Mouse (Mus musculus) MEL (cell line): Measurements from ENCODE around the gene Slco1c1. TPM values are rescaled to one million over a fixed set of nuclear protein-coding genes. Genes with fewer than 3 reads are reported as not detected.

Experiments used
- DNase-seq: peaks from one replicate; pipeline ENCODE4 v3.0.0; 2011; ENCODE audit warnings: low read depth, low spot score
- H3K27ac ChIP-seq: 2 replicates; pipeline ENCODE4 v1.5.1; 2012; ENCODE audit warnings: low read depth, mild to moderate bottlenecking, control low read depth, low read length, moderate library complexity; ENCODE audit not compliant: control insufficient read depth
- H3K27me3 ChIP-seq, 2 experiments: fragments of 150-350 bp in 1 of 2; sonication (generic) in 1 of 2; 2 replicates each; pipeline ENCODE4 v1.6.1; 2012; ENCODE audit warnings: low read length in 2 of 2, mild to moderate bottlenecking in 2 of 2, improper control_type of control experiment in 1 of 2, moderate library complexity in 1 of 2; ENCODE audit not compliant: insufficient read depth in 2 of 2, control insufficient read depth in 1 of 2
- H3K36me3 ChIP-seq, 2 experiments: 2 replicates each; pipeline ENCODE4 v1.6.1; 2012 to 2014; ENCODE audit warnings: low read length in 2 of 2, improper control_type of control experiment in 1 of 2, inconsistent platforms in 1 of 2, mild to moderate bottlenecking in 1 of 2; ENCODE audit not compliant: insufficient read depth in 2 of 2, control insufficient read depth in 1 of 2
- H3K4me1 ChIP-seq, 2 experiments: fragments of 150-350 bp in 1 of 2; sonication (generic) in 1 of 2; 2 replicates each; pipeline ENCODE4 v1.6.1; 2012; ENCODE audit warnings: low read length in 2 of 2, improper control_type of control experiment in 1 of 2, mild to moderate bottlenecking in 1 of 2; ENCODE audit not compliant: insufficient read depth in 2 of 2, control insufficient read depth in 1 of 2
- H3K4me3 ChIP-seq, 2 experiments: fragments of 150-350 bp in 1 of 2; sonication (generic) in 1 of 2; 2 replicates each; pipeline ENCODE4 v1.5.1; 2012; ENCODE audit warnings: low read depth in 2 of 2, low read length in 2 of 2, mild to moderate bottlenecking in 2 of 2, moderate library complexity in 2 of 2, control low read depth in 1 of 2, improper control_type of control experiment in 1 of 2; ENCODE audit not compliant: control insufficient read depth in 1 of 2, insufficient read depth in 1 of 2
- H3K79me2 ChIP-seq: 2 replicates; pipeline ENCODE4 v1.6.1; 2012; ENCODE audit warnings: mild to moderate bottlenecking, low read length, moderate library complexity; ENCODE audit not compliant: control insufficient read depth, poor library complexity, insufficient read depth
- H3K9ac ChIP-seq: 2 replicates; pipeline ENCODE4 v1.6.1; 2012; ENCODE audit warnings: low read depth, mild to moderate bottlenecking, control low read depth, low read length, moderate library complexity; ENCODE audit not compliant: control insufficient read depth, poor library complexity, severe bottlenecking
- H3K9me3 ChIP-seq: fragments of 150-350 bp; sonication (generic); replicated peaks from 2 replicates; pipeline ENCODE4 v1.6.1; 2012; ENCODE audit warnings: mild to moderate bottlenecking, low read length, improper control_type of control experiment, moderate library complexity; ENCODE audit not compliant: insufficient read depth
- GABPA ChIP-seq: IDR thresholded peaks from 2 replicates; pipeline ENCODE4 v1.6.1; 2012; ENCODE audit warnings: low read depth, mild to moderate bottlenecking, inconsistent platforms, low read length, improper control_type of control experiment, moderate library complexity
- GATA1 ChIP-seq: IDR thresholded peaks from 2 replicates; pipeline ENCODE4 v1.6.1; 2011; ENCODE audit warnings: low read depth, low read length, improper control_type of control experiment
- HCFC1 ChIP-seq: IDR thresholded peaks from 2 replicates; pipeline ENCODE4 v1.6.1; 2012; ENCODE audit warnings: low read depth, mild to moderate bottlenecking, inconsistent platforms, low read length, improper control_type of control experiment, moderate library complexity
- JUND ChIP-seq: IDR thresholded peaks from 2 replicates; pipeline ENCODE4 v1.6.1; 2011; ENCODE audit warnings: low read depth, mild to moderate bottlenecking, improper control_type of control experiment, low read length
- MAFK ChIP-seq: IDR thresholded peaks from 2 replicates; pipeline ENCODE4 v1.6.1; 2011; ENCODE audit warnings: low read depth, mild to moderate bottlenecking, low read length, improper control_type of control experiment, borderline replicate concordance
- MAZ ChIP-seq: IDR thresholded peaks from 2 replicates; pipeline ENCODE4 v1.6.1; 2012; ENCODE audit warnings: low read depth, mild to moderate bottlenecking, inconsistent platforms, low read length, improper control_type of control experiment
- MEF2A ChIP-seq: IDR thresholded peaks from 2 replicates; pipeline ENCODE4 v1.6.1; 2014; ENCODE audit warnings: low read depth, mild to moderate bottlenecking, inconsistent platforms, low read length, improper control_type of control experiment; ENCODE audit not compliant: poor library complexity, insufficient replicate concordance, severe bottlenecking; ENCODE audit errors: extremely low read depth
- MXI1 ChIP-seq: IDR thresholded peaks from 2 replicates; pipeline ENCODE4 v1.6.1; 2011; ENCODE audit warnings: mild to moderate bottlenecking, low read depth, low read length, improper control_type of control experiment
- NRF1 ChIP-seq: IDR thresholded peaks from 2 replicates; pipeline ENCODE4 v1.6.1; 2014; ENCODE audit warnings: low read depth, mild to moderate bottlenecking, inconsistent platforms, low read length, improper control_type of control experiment, moderate library complexity; ENCODE audit not compliant: poor library complexity, insufficient read depth, severe bottlenecking
- POLR2A ChIP-seq, 2 experiments: IDR thresholded peaks; 2 replicates each; pipeline ENCODE4 v1.6.1; 2011 to 2012; ENCODE audit warnings: low read length in 2 of 2, mild to moderate bottlenecking in 2 of 2, control low read depth in 1 of 2, improper control_type of control experiment in 1 of 2, low read depth in 1 of 2, moderate library complexity in 1 of 2; ENCODE audit not compliant: control insufficient read depth in 1 of 2, insufficient read depth in 1 of 2, poor library complexity in 1 of 2
- POLR2AphosphoS2 ChIP-seq: IDR thresholded peaks from 2 replicates; pipeline ENCODE4 v1.6.1; 2011; ENCODE audit warnings: low read length, improper control_type of control experiment
- POLR2AphosphoS5 ChIP-seq: IDR thresholded peaks from 2 replicates; pipeline ENCODE4 v1.6.1; 2012; ENCODE audit warnings: low read depth, borderline replicate concordance, mild to moderate bottlenecking, inconsistent platforms, low read length, moderate library complexity, mixed read lengths
- RAD21 ChIP-seq: IDR thresholded peaks from 2 replicates; pipeline ENCODE4 v1.6.1; 2011; ENCODE audit warnings: mild to moderate bottlenecking, low read depth, low read length, improper control_type of control experiment
- SIN3A ChIP-seq: IDR thresholded peaks from 2 replicates; pipeline ENCODE4 v1.6.1; 2012; ENCODE audit warnings: low read length, improper control_type of control experiment, inconsistent platforms
- UBTF ChIP-seq: IDR thresholded peaks from 2 replicates; pipeline ENCODE4 v1.6.1; 2012; ENCODE audit warnings: low read depth, mild to moderate bottlenecking, inconsistent platforms, low read length, improper control_type of control experiment, moderate library complexity, borderline replicate concordance; ENCODE audit not compliant: insufficient read depth
- USF2 ChIP-seq, 2 experiments: IDR thresholded peaks; 2 replicates each; pipeline ENCODE4 v1.6.1; 2011 to 2012; ENCODE audit warnings: improper control_type of control experiment in 2 of 2, low read length in 2 of 2, borderline replicate concordance in 1 of 2, inconsistent platforms in 1 of 2, low read depth in 1 of 2, mild to moderate bottlenecking in 1 of 2; ENCODE audit not compliant: insufficient read depth in 1 of 2
- ZC3H11A ChIP-seq: IDR thresholded peaks from 2 replicates; pipeline ENCODE4 v1.6.1; 2012; ENCODE audit warnings: low read depth, mild to moderate bottlenecking, inconsistent platforms, low read length, improper control_type of control experiment
- ZKSCAN1 ChIP-seq: IDR thresholded peaks from 2 replicates; pipeline ENCODE4 v1.6.1; 2012; ENCODE audit warnings: low read depth, mild to moderate bottlenecking, inconsistent platforms, low read length, improper control_type of control experiment, moderate library complexity
- ZNF384 ChIP-seq: IDR thresholded peaks from 2 replicates; pipeline ENCODE4 v1.6.1; 2012; ENCODE audit warnings: low read depth, mild to moderate bottlenecking, inconsistent platforms, low read length, improper control_type of control experiment
- polyA plus RNA-seq, 2 experiments: library from polyadenylated mRNA; stranded (reverse) in 1 of 2; unstranded in 1 of 2; fragments of >175 nt in 1 of 2; fragments of >200 nt in 1 of 2; gene quantifications; 2 replicates each; pipeline versions ENCODE4 v1.2.1 to v1.2.4; 2012; ENCODE audit warnings: low replicate concordance in 2 of 2, low read depth in 1 of 2; ENCODE audit not compliant: insufficient read length in 2 of 2, insufficient read depth in 1 of 2, missing spikeins in 1 of 2
- total RNA-seq: library from RNA; depleted of rRNA; stranded (reverse); fragments of 300-350 nt; gene quantifications from 2 replicates; pipeline ENCODE4 v1.2.3, GENCODE M21; 2012

Gene Slco1c1
- total and polyA plus RNA-seq, 3 experiments, result not detected

DNA sequence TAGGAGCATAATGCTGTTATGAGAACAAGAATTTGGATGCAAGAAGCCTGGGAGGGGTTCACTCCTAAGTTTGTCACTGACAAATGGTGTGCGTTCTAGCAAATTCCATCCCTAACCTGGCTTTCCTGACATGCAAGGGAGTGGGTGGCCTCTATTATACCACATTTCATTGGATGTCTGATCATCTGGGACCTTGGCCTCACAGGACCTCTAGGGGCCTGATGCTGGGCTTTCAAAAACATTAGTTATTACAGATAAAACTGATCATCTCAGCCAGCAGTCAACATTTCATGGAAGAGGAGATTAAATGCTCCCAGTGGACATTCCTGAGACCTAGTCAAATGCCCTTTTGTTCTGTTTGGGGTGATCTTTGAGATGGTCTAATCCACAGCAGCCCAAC lies 34.0 kb downstream of the Slco1c1 start:
- TF ChIP-seq GATA1, result no peak
- TF ChIP-seq POLR2AphosphoS5, result no peak
- no peak for TF ChIP-seq MXI1
- TF ChIP-seq GABPA, result no peak
- TF ChIP-seq ZKSCAN1, result no peak
- no peak for TF ChIP-seq POLR2AphosphoS2
- TF ChIP-seq, all 39 proteins: peak for 0
- Histone ChIP-seq H3K36me3 (no peaks in the 10 kb centered on the region), H3K9me3 (no peaks in the 10 kb centered on the region), H3K9ac (no peak overlapping the region), H3K79me2 (no peaks in the 10 kb centered on the region), H3K27ac (no peak overlapping the region), H3K4me3 (no peak overlapping the region), H3K4me1 (no peaks in the 10 kb centered on the region), H3K27me3 (no peaks in the 10 kb centered on the region)
- DNase-seq, result no peak

DNA sequence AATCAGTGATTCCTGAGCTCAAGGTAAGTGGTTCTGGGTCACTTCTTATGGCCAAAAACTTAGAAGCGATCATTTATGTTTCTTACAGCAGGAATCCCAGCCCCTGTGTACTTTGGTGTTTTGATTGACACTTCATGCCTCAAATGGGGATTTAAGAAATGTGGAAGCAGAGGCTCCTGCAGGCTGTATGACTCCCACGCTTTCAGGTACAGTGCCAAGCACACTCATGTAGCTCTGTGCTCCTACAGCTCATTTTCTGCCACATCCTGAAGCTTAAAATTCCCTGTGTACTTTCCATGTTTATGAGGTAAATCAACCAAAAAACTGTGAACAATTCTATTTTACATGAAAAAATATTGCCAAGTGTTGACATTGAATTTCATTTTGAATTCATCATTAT lies 43.2 kb downstream of the Slco1c1 start:
- H3K4me1 ChIP-seq, result no peaks in the 10 kb centered on the region
- no peaks in the 10 kb centered on the region for H3K9me3 ChIP-seq
- no peaks in the 10 kb centered on the region for H3K27me3 ChIP-seq
- H3K9ac ChIP-seq, result no peak overlapping the region
- no peak overlapping the region for H3K27ac ChIP-seq
- no peak for TF ChIP-seq JUND
- TF ChIP-seq ZC3H11A, result no peak
- no peak for TF ChIP-seq MAZ
- TF ChIP-seq SIN3A, result no peak
- TF ChIP-seq POLR2A (IDR thresholded peaks at IDR 0.05; ENCODE audit: control insufficient read depth in 1 of 2, insufficient read depth in 1 of 2, low read depth in 1 of 2, low read length in 2 of 2, poor library complexity in 1 of 2), result no peak
- TF ChIP-seq ZKSCAN1, result no peak
- TF ChIP-seq MEF2A, result no peak
- TF ChIP-seq HCFC1, result no peak
- no peak for TF ChIP-seq ZNF384
- TF ChIP-seq MAFK, result no peak
- no peak for TF ChIP-seq USF2 (IDR thresholded peaks at IDR 0.05; ENCODE audit: borderline replicate concordance in 1 of 2, insufficient read depth in 1 of 2, low read depth in 1 of 2, low read length in 2 of 2)
- TF ChIP-seq UBTF, result no peak
- TF ChIP-seq RAD21, result no peak
- no peak for TF ChIP-seq NRF1
- H3K4me3 ChIP-seq, result no peak overlapping the region
- H3K79me2 ChIP-seq, result no peaks in the 10 kb centered on the region
- no peak for DNase-seq
- H3K36me3 ChIP-seq, result no peaks in the 10 kb centered on the region
